Mouse (Mus musculus) CH12.LX (cell line): ENCODE results near the gene Klrb1f. TPM values are rescaled to one million over a fixed set of nuclear protein-coding genes. Genes with fewer than 3 reads are reported as not detected.

Source experiments
- DNase-seq: peaks from one replicate; pipeline ENCODE4 v3.0.0-alpha.2; 2013; ENCODE audit errors: extremely low read depth
- H3K27ac ChIP-seq: 2 replicates; pipeline ENCODE4 v1.5.1; 2012; ENCODE audit warnings: low read depth, mild to moderate bottlenecking, control low read depth, moderate library complexity; ENCODE audit not compliant: insufficient read depth
- H3K27me3 ChIP-seq: replicated peaks from 2 replicates; pipeline ENCODE3; 2012; ENCODE audit warnings: inconsistent platforms
- H3K36me3 ChIP-seq, 2 experiments: replicated peaks in 1 of 2; 2 replicates each; pipeline versions ENCODE3 to v1.6.1; 2012; ENCODE audit warnings: inconsistent platforms in 1 of 2, low read length in 1 of 2, mild to moderate bottlenecking in 1 of 2, mixed read lengths in 1 of 2, moderate library complexity in 1 of 2; ENCODE audit not compliant: control insufficient read depth in 1 of 2, insufficient read depth in 1 of 2
- H3K4me1 ChIP-seq, 2 experiments: 2 replicates each; pipeline ENCODE4 v1.6.1; 2012; ENCODE audit warnings: inconsistent platforms in 1 of 2, moderate library complexity in 1 of 2; ENCODE audit not compliant: insufficient read depth in 2 of 2, control insufficient read depth in 1 of 2
- H3K4me2 ChIP-seq: 2 replicates; pipeline ENCODE4 v1.6.1; 2012; ENCODE audit warnings: low read depth, mild to moderate bottlenecking, control low read depth; ENCODE audit not compliant: poor library complexity, insufficient read depth, severe bottlenecking
- H3K4me3 ChIP-seq, 3 experiments: fragments of 150-350 bp in 1 of 3; sonication (generic) in 1 of 3; replicated peaks in 1 of 3; 2 replicates each; pipeline versions ENCODE3 to v1.5.1; 2011 to 2012; ENCODE audit warnings: low read depth in 2 of 3, low read length in 2 of 3, mild to moderate bottlenecking in 2 of 3, moderate library complexity in 2 of 3, control low read depth in 1 of 3, improper control_type of control experiment in 1 of 3, inconsistent platforms in 1 of 3, mixed read lengths in 1 of 3; ENCODE audit not compliant: poor library complexity in 1 of 3
- H3K79me2 ChIP-seq: replicated peaks from 2 replicates; pipeline ENCODE4 v1.6.1; 2012; ENCODE audit warnings: mild to moderate bottlenecking, moderate library complexity; ENCODE audit not compliant: control insufficient read depth, poor library complexity, insufficient read depth, severe bottlenecking; ENCODE audit errors: extremely low read depth
- H3K9ac ChIP-seq: 2 replicates; pipeline ENCODE4 v1.6.1; 2012; ENCODE audit warnings: low read depth, mild to moderate bottlenecking, control low read depth, moderate library complexity; ENCODE audit not compliant: insufficient read depth
- H3K9me3 ChIP-seq: replicated peaks from 2 replicates; pipeline ENCODE3; 2012; ENCODE audit warnings: low read length, inconsistent platforms, mixed read lengths
- CHD1 ChIP-seq: IDR thresholded peaks from 2 replicates; pipeline ENCODE4 v1.6.1; 2012; ENCODE audit warnings: low read depth, low read length, improper control_type of control experiment, inconsistent platforms
- CHD2 ChIP-seq: IDR thresholded peaks from 2 replicates; pipeline ENCODE4 v1.6.1; 2011; ENCODE audit warnings: low read length, improper control_type of control experiment
- CTCF ChIP-seq, 2 experiments: IDR thresholded peaks in 1 of 2; conservative IDR thresholded peaks in 1 of 2; 2 replicates each; pipeline ENCODE4 v1.5.1; 2011 to 2012; ENCODE audit warnings: low read depth in 2 of 2, low read length in 2 of 2, improper control_type of control experiment in 1 of 2, inconsistent platforms in 1 of 2, mild to moderate bottlenecking in 1 of 2, moderate library complexity in 1 of 2
- E2F4 ChIP-seq: IDR thresholded peaks from 2 replicates; pipeline ENCODE4 v1.6.1; 2011; ENCODE audit warnings: low read depth, low read length, improper control_type of control experiment; ENCODE audit not compliant: insufficient replicate concordance
- ELF1 ChIP-seq: IDR thresholded peaks from 2 replicates; pipeline ENCODE4 v1.6.1; 2014; ENCODE audit warnings: low read depth, mild to moderate bottlenecking, inconsistent platforms, low read length, improper control_type of control experiment
- EP300 ChIP-seq: IDR thresholded peaks from 2 replicates; pipeline ENCODE4 v1.6.1; 2011; ENCODE audit warnings: low read length, improper control_type of control experiment
- GABPA ChIP-seq: IDR thresholded peaks from 2 replicates; pipeline ENCODE4 v1.6.1; 2012; ENCODE audit warnings: low read depth, low read length, improper control_type of control experiment, inconsistent platforms; ENCODE audit not compliant: insufficient replicate concordance
- HCFC1 ChIP-seq: IDR thresholded peaks from 2 replicates; pipeline ENCODE4 v1.6.1; 2012; ENCODE audit warnings: low read depth, mild to moderate bottlenecking, inconsistent platforms, low read length, improper control_type of control experiment
- JUN ChIP-seq: IDR thresholded peaks from 2 replicates; pipeline ENCODE4 v1.6.1; 2011; ENCODE audit warnings: low read depth, mild to moderate bottlenecking, low read length, improper control_type of control experiment, moderate library complexity; ENCODE audit not compliant: insufficient read depth
- JUND ChIP-seq: conservative IDR thresholded peaks from 2 replicates; pipeline ENCODE4 v1.6.1; 2011; ENCODE audit warnings: low read depth, low read length, improper control_type of control experiment
- KAT2A ChIP-seq: IDR thresholded peaks from 2 replicates; pipeline ENCODE4 v1.6.1; 2012; ENCODE audit warnings: low read length, improper control_type of control experiment, inconsistent platforms; ENCODE audit not compliant: insufficient replicate concordance
- MAFK ChIP-seq: IDR thresholded peaks from 2 replicates; pipeline ENCODE4 v1.6.1; 2011; ENCODE audit warnings: low read length, improper control_type of control experiment; ENCODE audit not compliant: insufficient replicate concordance
- MAX ChIP-seq: IDR thresholded peaks from 2 replicates; pipeline ENCODE4 v1.6.1; 2011; ENCODE audit warnings: low read length, improper control_type of control experiment
- MYC ChIP-seq: IDR thresholded peaks from 2 replicates; pipeline ENCODE4 v1.6.1; 2011; ENCODE audit warnings: low read depth, mild to moderate bottlenecking, improper control_type of control experiment, low read length
- NRF1 ChIP-seq: IDR thresholded peaks from 2 replicates; pipeline ENCODE4 v1.6.1; 2014; ENCODE audit warnings: low read depth, mild to moderate bottlenecking, inconsistent platforms, low read length, improper control_type of control experiment, moderate library complexity
- PAX5 ChIP-seq: IDR thresholded peaks from 2 replicates; pipeline ENCODE4 v1.6.1; 2012; ENCODE audit warnings: low read length, inconsistent platforms, mixed read lengths
- POLR2A ChIP-seq: IDR thresholded peaks from 2 replicates; pipeline ENCODE4 v1.6.1; 2011; ENCODE audit warnings: low read depth, mild to moderate bottlenecking, improper control_type of control experiment, low read length
- SMC3 ChIP-seq: IDR thresholded peaks from 2 replicates; pipeline ENCODE4 v1.6.1; 2011; ENCODE audit warnings: low read depth, low read length, improper control_type of control experiment
- TBP ChIP-seq: conservative IDR thresholded peaks from 2 replicates; pipeline ENCODE4 v1.6.1; 2011; ENCODE audit warnings: low read depth, low read length, improper control_type of control experiment
- TCF12 ChIP-seq: IDR thresholded peaks from 2 replicates; pipeline ENCODE4 v1.6.1; 2014; ENCODE audit warnings: low read depth, mild to moderate bottlenecking, inconsistent platforms, low read length, improper control_type of control experiment
- ZKSCAN1 ChIP-seq: IDR thresholded peaks from 2 replicates; pipeline ENCODE4 v1.6.1; 2012; ENCODE audit warnings: low read depth, inconsistent platforms, low read length, improper control_type of control experiment, borderline replicate concordance
- ZNF384 ChIP-seq: IDR thresholded peaks from 2 replicates; pipeline ENCODE4 v1.6.1; 2012; ENCODE audit warnings: low read depth, low read length, improper control_type of control experiment, inconsistent platforms
- dilution Hi-C: fragments of 300-500 bp; cut with MboI; formaldehyde crosslinking; loops from 2 replicates; pipeline ENCODE4 v1.14.3; 2020; ENCODE audit warnings: low sequenced_read_pairs; ENCODE audit not compliant: extremely low pct_unique_long_range_greater_than_20kb, extremely low pct_ligation_motif_present
- in situ Hi-C: fragments of 300-500 bp; cut with MboI; formaldehyde crosslinking; loops from 3 replicates; pipeline ENCODE4 v1.14.3; 2019; ENCODE audit warnings: low sequenced_read_pairs, low pct_ligation_motif_present, low pct_unique_long_range_greater_than_20kb, mixed read lengths
- polyA plus RNA-seq: library from polyadenylated mRNA; unstranded; fragments of >175 nt; gene quantifications from 2 replicates; pipeline ENCODE4 v1.2.1, GENCODE M21; 2012; ENCODE audit warnings: low read depth; ENCODE audit not compliant: insufficient read length
- total RNA-seq, 2 experiments: library from RNA; depleted of rRNA; stranded (reverse); fragments of 300-350 nt in 1 of 2; fragments of >200 nt in 1 of 2; gene quantifications; 2 replicates each; pipeline ENCODE4 v1.2.3; 2012 to 2014

Klrb1f gene
- total and polyA plus RNA-seq, 3 experiments = 0.21 to 0.68 (median 0.23) TPM

GRCm38 (mm10) chr6:129058013-129058412 is 12.3 kb downstream of the Klrb1f start:
- Histone ChIP-seq H3K9me3 (no peaks in the 10 kb centered on the region), H3K4me3 (no peak overlapping the region), H3K9ac (no peak overlapping the region), H3K36me3 (no peaks in the 10 kb centered on the region), H3K4me2 (no peak overlapping the region)
- in situ Hi-C loops = no loop called here
- peak; percentile 71 for TF ChIP-seq JUND
- TF ChIP-seq MYC = no peak
- no peak for TF ChIP-seq E2F4
- no peak for TF ChIP-seq CTCF (conservative IDR thresholded peaks at IDR 0.05 in 1 of 2, IDR thresholded peaks at IDR 0.05 in 1 of 2; ENCODE audit: low read depth in 2 of 2, low read length in 2 of 2)
- no peak for TF ChIP-seq NRF1
- TF ChIP-seq ELF1 = no peak
- no peak for TF ChIP-seq POLR2A
- no peak for TF ChIP-seq MAX
- TF ChIP-seq CHD2 = no peak
- TF ChIP-seq CHD1 = no peak
- no peak for TF ChIP-seq TCF12
- no peak for TF ChIP-seq TBP
- TF ChIP-seq GABPA = no peak
- no peak for TF ChIP-seq KAT2A
- no peak for TF ChIP-seq ZKSCAN1
- TF ChIP-seq EP300 = peak; percentile 82
- peak; percentile 67 for TF ChIP-seq JUN
- no peak for TF ChIP-seq HCFC1
- TF ChIP-seq, all 38 proteins: peak for 3
- Histone ChIP-seq H3K27ac (no peak overlapping the region), H3K27me3 (no peaks in the 10 kb centered on the region), H3K4me1 (peaks cover 0 to 8% of the 10 kb centered on the region in 2 experiments; a peak in 2 of 4 replicates), H3K79me2 (no peaks in the 10 kb centered on the region)
- DNase-seq = peak; percentile 48
- dilution Hi-C loops = no loop called here

GRCm38 (mm10) chr6:129065407-129065806 is 19.7 kb downstream of the Klrb1f start:
- in situ Hi-C loops (no loop called here), dilution Hi-C loops (no loop called here)
- Histone ChIP-seq H3K9me3 (no peaks in the 10 kb centered on the region), H3K4me3 (no peak overlapping the region), H3K9ac (no peak overlapping the region), H3K27ac (no peak overlapping the region), H3K79me2 (no peaks in the 10 kb centered on the region), H3K4me1 (peaks cover 0 to 14% of the 10 kb centered on the region in 2 experiments; a peak in 2 of 4 replicates), H3K27me3 (no peaks in the 10 kb centered on the region), H3K36me3 (no peaks in the 10 kb centered on the region), H3K4me2 (no peak overlapping the region)
- DNase-seq = no peak
- no peak for TF ChIP-seq PAX5
- no peak for TF ChIP-seq JUND
- TF ChIP-seq SMC3 = no peak
- no peak for TF ChIP-seq CHD1
- no peak for TF ChIP-seq MAFK
- TF ChIP-seq TCF12 = no peak
- no peak for TF ChIP-seq ZNF384
